Mouse (Mus musculus): ENCODE measurements around the gene Lime1. TPM values are rescaled to one million over a fixed set of nuclear protein-coding genes. Genes with fewer than 3 reads are reported as not detected.

The Lime1 gene
- 43.7 and 45.0 TPM in 2 replicates for polyA plus RNA-seq (2015; fragmentation: Nextera tagmentation; extraction: Ambion mirVana)

GRCm38 (mm10) chr2:181379778-181380177 is at the start of gene Lime1:
Lime1 (plus strand) TSS chr2:181380078.
- ATAC-seq (ENCODE audit: low FRiP score), result no peak
- Histone ChIP-seq H3K4me1 (replicated peaks) (no peaks in the 10 kb centered on the region), H3K9me3 (no peaks in the 10 kb centered on the region), H3K4me2 (no peak within 1 kb of the TSS), H3K9ac (no peak within 1 kb of the TSS), H3K4me3 (no peak within 1 kb of the TSS), H3K27me3 (no peaks in the 10 kb centered on the region), H3K36me3 (peaks cover 66% of the 10 kb centered on the region), H3K27ac (no peak within 1 kb of the TSS)
- 94% methylated on average over 12 of the region's 12 CpGs for WGBS

- Histone ChIP-seq H3K4me2 (no peak overlapping the region), H3K9me3 (no peaks in the 10 kb centered on the region), H3K27ac (no peak overlapping the region), H3K9ac (no peak overlapping the region), H3K36me3 (peaks cover 72% of the 10 kb centered on the region), H3K4me1 (replicated peaks) (no peaks in the 10 kb centered on the region), H3K27me3 (no peaks in the 10 kb centered on the region), H3K4me3 (no peak overlapping the region)
- ATAC-seq (ENCODE audit: low FRiP score), result no peak
These were observed 47.3 kb upstream of the Lime1 start for GRCm38 (mm10) chr2:181332542-181332941.

GRCm38 (mm10) chr2:181334023-181334422 is 45.9 kb upstream of the Lime1 start:
- no peak for ATAC-seq (ENCODE audit: low FRiP score)
- Histone ChIP-seq H3K4me2 (no peak overlapping the region), H3K27ac (no peak overlapping the region), H3K9ac (no peak overlapping the region), H3K4me3 (no peak overlapping the region), H3K4me1 (replicated peaks) (no peaks in the 10 kb centered on the region), H3K36me3 (peaks cover 73% of the 10 kb centered on the region), H3K27me3 (no peaks in the 10 kb centered on the region), H3K9me3 (no peaks in the 10 kb centered on the region)
- 61% methylated on average over 3 of the region's 3 CpGs for WGBS

DNA sequence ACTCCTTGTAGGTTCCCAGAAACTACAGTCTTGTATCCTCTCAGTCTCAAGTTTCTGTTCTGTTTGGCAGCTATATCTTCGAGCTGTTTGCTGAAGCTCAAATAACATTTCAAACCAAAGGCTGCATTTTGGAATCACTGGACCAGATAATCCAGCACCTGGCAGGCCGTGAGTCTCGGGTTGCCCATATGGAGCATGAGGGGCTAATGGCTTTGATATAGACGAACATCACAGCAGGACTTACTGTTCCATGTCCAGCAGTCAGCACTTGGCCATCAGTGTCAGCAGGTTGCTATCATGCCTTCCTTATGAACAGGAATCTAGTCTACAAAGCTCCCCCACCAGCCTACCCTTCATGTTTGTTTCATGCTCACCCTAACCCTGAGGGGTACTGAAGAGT is 39.5 kb upstream of the Lime1 start:
- ATAC-seq (ENCODE audit: low FRiP score), result no peak

DNA sequence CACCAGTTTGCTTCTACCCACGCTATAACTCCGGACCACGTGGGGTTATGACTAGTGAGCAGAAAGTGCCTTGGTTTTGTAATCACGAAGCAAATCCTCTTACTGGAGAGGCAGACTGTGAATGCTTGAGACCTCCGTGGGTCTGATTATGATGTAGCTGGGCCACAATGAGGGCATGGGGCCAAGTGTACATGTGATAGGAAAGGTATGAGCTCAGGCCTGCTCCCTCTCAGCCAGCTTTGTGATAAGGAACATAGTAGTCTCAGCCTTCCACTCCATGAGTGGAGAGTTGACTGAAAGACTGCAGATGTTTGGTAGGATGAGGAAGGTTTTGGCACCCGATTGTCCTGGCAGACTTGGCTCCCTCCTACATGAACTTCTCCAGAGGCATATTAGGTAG is 37.1 kb upstream of the Lime1 start:
- Histone ChIP-seq H3K27ac (no peak overlapping the region), H3K4me1 (replicated peaks) (no peaks in the 10 kb centered on the region), H3K4me2 (no peak overlapping the region), H3K9ac (no peak overlapping the region), H3K36me3 (peaks cover 86% of the 10 kb centered on the region), H3K9me3 (no peaks in the 10 kb centered on the region), H3K4me3 (no peak overlapping the region), H3K27me3 (no peaks in the 10 kb centered on the region)
- ATAC-seq (ENCODE audit: low FRiP score), result no peak
- WGBS, result 95% methylated on average over 6 of the region's 6 CpGs

More for the DNA sequence above, 39.5 kb upstream of the Lime1 start:
- WGBS, result 86% methylated on average over 4 of the region's 4 CpGs
- Histone ChIP-seq H3K4me2 (no peak overlapping the region), H3K36me3 (peaks cover 86% of the 10 kb centered on the region), H3K9me3 (no peaks in the 10 kb centered on the region), H3K27ac (no peak overlapping the region), H3K27me3 (no peaks in the 10 kb centered on the region), H3K9ac (no peak overlapping the region), H3K4me1 (replicated peaks) (no peaks in the 10 kb centered on the region), H3K4me3 (no peak overlapping the region)

GRCm38 (mm10) chr2:181356780-181357179 is 23.1 kb upstream of the Lime1 start:
- Histone ChIP-seq H3K36me3 (peaks cover 97% of the 10 kb centered on the region), H3K9me3 (no peaks in the 10 kb centered on the region), H3K27ac (no peak overlapping the region; the same call in 1 of the 2 replicates), H3K9ac (no peak overlapping the region), H3K4me3 (no peak overlapping the region), H3K4me1 (replicated peaks) (no peaks in the 10 kb centered on the region), H3K27me3 (no peaks in the 10 kb centered on the region), H3K4me2 (no peak overlapping the region)
- WGBS, result 80% methylated on average over 3 of the region's 3 CpGs
- no peak for ATAC-seq (ENCODE audit: low FRiP score)

- Histone ChIP-seq H3K4me3 (peak overlapping the region; percentile 69), H3K36me3 (peaks cover 39% of the 10 kb centered on the region), H3K9ac (peak overlapping the region; percentile 95), H3K27me3 (no peaks in the 10 kb centered on the region), H3K9me3 (no peaks in the 10 kb centered on the region), H3K27ac (no peak overlapping the region), H3K4me1 (replicated peaks) (peaks cover 44% of the 10 kb centered on the region), H3K4me2 (peak overlapping the region; percentile 96)
- ATAC-seq (ENCODE audit: low FRiP score), result no peak
- WGBS, result 89% methylated on average over 3 of the region's 3 CpGs
These were observed 15.9 kb upstream of the Lime1 start for GRCm38 (mm10) chr2:181363946-181364345.

GRCm38 (mm10) chr2:181364487-181364859 is 15.4 kb upstream of the Lime1 start:
- peak overlapping the region; percentile 96 for H3K4me2 ChIP-seq
- WGBS, result 13% methylated on average over 14 of the region's 14 CpGs
- H3K4me3 ChIP-seq, result peak overlapping the region; percentile 69
- no peaks in the 10 kb centered on the region for H3K27me3 ChIP-seq
- ATAC-seq (ENCODE audit: low FRiP score), result peak; percentile 12; the same call in 1 of the 2 replicates
- peaks cover 49% of the 10 kb centered on the region for H3K4me1 ChIP-seq (replicated peaks)
- no peaks in the 10 kb centered on the region for H3K9me3 ChIP-seq
- H3K27ac ChIP-seq, result peak overlapping the region; percentile 93
- H3K9ac ChIP-seq, result peak overlapping the region; percentile 95
- H3K36me3 ChIP-seq, result peaks cover 39% of the 10 kb centered on the region

- Histone ChIP-seq H3K4me3 (peak within 1 kb of the TSS; percentile 69), H3K27ac (peak within 1 kb of the TSS; percentile 93), H3K9ac (peak within 1 kb of the TSS; percentile 95), H3K36me3 (peaks cover 39% of the 10 kb centered on the region), H3K4me1 (replicated peaks) (peaks cover 49% of the 10 kb centered on the region), H3K4me2 (peak within 1 kb of the TSS; percentile 96), H3K27me3 (no peaks in the 10 kb centered on the region), H3K9me3 (no peaks in the 10 kb centered on the region)
- WGBS, result under 1% methylated on average over 71 of the region's 71 CpGs
- peak; percentile 92 for ATAC-seq (ENCODE audit: low FRiP score)
These were observed 14.8 kb upstream of the Lime1 start, which contains the start of the genes Zgpat and Arfrp1 for GRCm38 (mm10) chr2:181364860-181365596. Zgpat (plus strand) TSS chr2:181364928. Arfrp1 (minus strand) TSS chr2:181365404.

- peak overlapping the region; percentile 95 for H3K9ac ChIP-seq
- no peaks in the 10 kb centered on the region for H3K9me3 ChIP-seq
- H3K27ac ChIP-seq, result peak overlapping the region; percentile 93
- peak overlapping the region; percentile 69 for H3K4me3 ChIP-seq
- no peaks in the 10 kb centered on the region for H3K27me3 ChIP-seq
- peaks cover 49% of the 10 kb centered on the region for H3K4me1 ChIP-seq (replicated peaks)
- under 1% methylated on average over 20 of the region's 20 CpGs for WGBS
- H3K36me3 ChIP-seq, result peaks cover 39% of the 10 kb centered on the region
- peak; percentile 73 for ATAC-seq (ENCODE audit: low FRiP score)
- peak overlapping the region; percentile 96 for H3K4me2 ChIP-seq
These were observed 14.2 kb upstream of the Lime1 start for GRCm38 (mm10) chr2:181365655-181366075.

- Histone ChIP-seq H3K27ac (no peak overlapping the region), H3K9ac (no peak overlapping the region), H3K36me3 (peaks cover 26% of the 10 kb centered on the region), H3K4me2 (no peak overlapping the region), H3K4me3 (no peak overlapping the region), H3K27me3 (no peaks in the 10 kb centered on the region), H3K4me1 (replicated peaks) (peaks cover 34% of the 10 kb centered on the region), H3K9me3 (no peaks in the 10 kb centered on the region)
- 97% methylated on average over 5 of the region's 5 CpGs for WGBS
- no peak for ATAC-seq (ENCODE audit: low FRiP score)
These were observed 9.9 kb upstream of the Lime1 start for GRCm38 (mm10) chr2:181370001-181370400.

GRCm38 (mm10) chr2:181375787-181376186 is 4.1 kb upstream of the Lime1 start:
- Histone ChIP-seq H3K27me3 (no peaks in the 10 kb centered on the region), H3K9me3 (no peaks in the 10 kb centered on the region), H3K4me1 (replicated peaks) (no peaks in the 10 kb centered on the region), H3K4me2 (no peak overlapping the region), H3K27ac (no peak overlapping the region), H3K9ac (no peak overlapping the region), H3K4me3 (no peak overlapping the region), H3K36me3 (peaks cover 35% of the 10 kb centered on the region)
- no peak for ATAC-seq (ENCODE audit: low FRiP score)
- 95% methylated on average over 2 of the region's 2 CpGs for WGBS

- Histone ChIP-seq H3K4me1 (replicated peaks) (no peaks in the 10 kb centered on the region), H3K9ac (no peak overlapping the region), H3K4me2 (no peak overlapping the region), H3K9me3 (no peaks in the 10 kb centered on the region), H3K27ac (no peak overlapping the region), H3K27me3 (no peaks in the 10 kb centered on the region), H3K36me3 (peaks cover 41% of the 10 kb centered on the region), H3K4me3 (no peak overlapping the region)
- WGBS, result 90% methylated on average over 2 of the region's 2 CpGs
- no peak for ATAC-seq (ENCODE audit: low FRiP score)
These were observed 2.6 kb upstream of the Lime1 start for GRCm38 (mm10) chr2:181377230-181377629.

Measured in hindbrain, embryonic 13.5 days (tissue).